Mouse (Mus musculus) adrenal gland, adult 8-10 months (tissue): ENCODE results near the gene 2810004N23Rik. TPM values are rescaled to one million over a fixed set of nuclear protein-coding genes. Genes with fewer than 3 reads are reported as not detected.
"Not testable (repeated sequence)": the region's sequence is repeated elsewhere in the genome, so short reads cannot be mapped to it uniquely, and the experiment has no call there.

Experiments used
- DNase-seq: peaks from one replicate; pipeline ENCODE4 v3.0.0; 2022
- total RNA-seq, 4 experiments: library from RNA; stranded (reverse); gene quantifications; 2 replicates each; pipeline ENCODE4 v1.2.4; 2022

2810004N23Rik gene
- total RNA-seq, 4 experiments from 2014 or later = 27.5 to 31.3 (median 29.2) TPM

DNA sequence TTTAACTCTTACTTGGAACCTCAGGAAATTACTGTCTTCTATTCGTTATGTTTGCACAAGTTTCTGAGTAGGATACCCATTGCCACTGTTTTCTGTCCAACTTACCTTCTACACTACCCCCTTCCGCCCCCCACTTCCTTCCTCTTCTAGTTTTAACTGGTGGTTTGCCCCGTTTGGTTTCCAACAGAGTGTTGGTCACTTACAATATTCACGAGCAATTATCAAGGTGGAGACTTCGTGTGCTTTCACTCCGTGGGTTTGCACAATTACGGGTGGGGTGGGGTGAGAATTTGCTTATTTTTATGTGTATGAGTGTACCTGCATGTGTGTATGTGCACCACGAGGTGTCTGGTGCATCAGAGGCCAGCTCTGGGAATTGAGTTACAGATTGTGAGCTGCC is 809 bp upstream of the 2810004N23Rik start:
- DNase-seq = no peak

DNA sequence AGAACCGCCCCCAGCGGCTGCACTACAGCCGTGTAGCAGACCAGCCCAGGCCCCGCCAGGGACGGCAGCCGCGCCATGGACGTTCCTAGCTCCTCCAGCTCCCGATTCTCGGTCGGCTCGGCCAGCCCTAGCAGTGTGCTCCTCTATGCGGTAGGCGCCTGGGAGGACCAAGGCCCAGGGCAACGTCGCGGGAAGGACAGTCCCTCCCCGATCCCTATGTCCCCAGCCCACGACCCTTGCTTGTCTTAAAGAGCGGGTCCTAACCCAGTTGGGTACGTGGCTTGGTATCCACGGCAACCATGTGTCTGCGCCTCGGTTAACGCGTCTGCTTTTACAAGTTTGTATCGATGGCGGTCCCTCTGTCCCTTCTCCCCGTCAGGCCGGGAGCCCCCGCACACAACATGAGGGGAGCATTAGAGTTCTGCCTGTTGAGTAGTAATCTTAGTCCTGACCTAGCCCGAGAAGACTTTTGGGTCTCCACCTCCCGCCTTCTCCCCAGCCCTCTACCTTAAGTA is 300 bp upstream of the 2810004N23Rik start:
- no peak for DNase-seq

DNA sequence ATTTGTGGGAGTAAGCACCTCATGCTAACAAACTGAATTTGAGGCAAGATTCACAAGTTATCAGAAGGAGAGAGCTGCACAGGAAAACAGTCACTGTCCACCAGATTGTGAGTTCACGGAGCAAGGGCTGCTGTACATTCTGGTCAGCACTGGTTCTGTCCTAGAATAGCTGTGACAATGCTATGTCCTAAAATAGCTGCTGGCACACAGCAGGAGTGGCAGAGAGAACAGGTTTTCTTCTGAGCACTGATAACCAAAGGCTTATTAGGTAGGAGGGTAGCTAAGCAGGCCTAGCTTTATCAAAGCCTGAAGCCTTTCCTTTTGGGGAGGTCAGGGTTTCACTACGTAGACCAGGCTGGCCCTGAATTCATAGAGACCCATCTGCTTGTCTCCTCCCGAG is 2.7 kb downstream of the 2810004N23Rik start:
- no peak for DNase-seq

DNA sequence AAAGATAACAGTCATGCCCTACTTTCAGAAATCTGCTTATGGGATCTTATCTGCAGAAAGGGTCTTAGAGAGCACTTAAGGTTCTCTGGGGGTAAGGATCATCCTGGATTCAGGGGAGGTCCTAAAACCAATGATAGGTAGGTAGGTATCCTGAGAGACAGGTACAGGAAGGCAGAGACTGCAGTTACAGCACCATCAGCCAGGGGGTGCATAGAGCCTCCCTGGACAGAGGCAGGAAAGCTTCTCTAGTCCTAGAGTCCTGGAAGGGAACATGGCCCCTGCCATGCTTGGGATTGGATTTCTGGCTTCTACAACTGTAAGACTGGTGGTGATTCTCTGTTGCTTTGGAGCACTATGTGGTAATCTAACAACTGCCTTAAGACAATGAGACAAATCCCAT is 3.5 kb downstream of the 2810004N23Rik start:
- DNase-seq = no peak

DNA sequence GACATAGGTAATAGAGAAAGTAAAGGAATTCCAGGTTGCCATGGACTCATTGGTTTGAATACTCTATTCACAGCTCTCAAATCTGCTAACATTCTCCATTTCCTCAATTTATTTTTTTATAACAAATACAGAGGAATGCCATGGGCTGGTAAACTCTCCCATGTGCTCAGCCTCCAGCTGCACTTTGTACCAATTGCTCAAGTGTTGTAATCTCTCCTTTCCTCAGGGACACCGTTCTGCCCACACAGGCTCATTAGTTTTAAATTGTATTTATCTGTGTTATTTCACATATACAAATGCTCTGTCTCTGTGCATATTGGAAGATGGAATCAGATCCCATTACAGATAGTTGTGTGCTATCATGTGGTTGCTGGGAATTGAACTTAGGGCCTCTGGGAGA is 9.4 kb downstream of the 2810004N23Rik start:
- DNase-seq = no peak

DNA sequence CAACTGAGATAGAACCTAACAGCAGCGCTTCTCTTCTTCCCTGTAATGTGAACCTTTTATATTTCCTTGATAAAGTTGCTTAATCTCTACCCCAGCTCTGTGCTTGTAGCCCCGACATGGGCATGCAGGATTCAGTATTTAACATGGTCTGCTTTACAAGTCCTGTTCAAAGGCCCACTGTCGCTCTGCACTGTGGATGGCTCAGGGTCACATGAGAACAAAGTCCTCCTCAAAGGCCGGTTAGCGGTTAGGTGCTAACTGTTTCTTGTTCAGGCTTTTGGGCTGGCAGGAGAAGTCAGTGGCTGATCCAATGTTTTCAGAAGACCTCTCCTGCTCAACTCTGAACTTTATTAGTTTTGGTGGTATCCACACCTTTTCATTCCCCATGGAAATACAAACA is 17.3 kb downstream of the 2810004N23Rik start:
- no peak for DNase-seq

DNA sequence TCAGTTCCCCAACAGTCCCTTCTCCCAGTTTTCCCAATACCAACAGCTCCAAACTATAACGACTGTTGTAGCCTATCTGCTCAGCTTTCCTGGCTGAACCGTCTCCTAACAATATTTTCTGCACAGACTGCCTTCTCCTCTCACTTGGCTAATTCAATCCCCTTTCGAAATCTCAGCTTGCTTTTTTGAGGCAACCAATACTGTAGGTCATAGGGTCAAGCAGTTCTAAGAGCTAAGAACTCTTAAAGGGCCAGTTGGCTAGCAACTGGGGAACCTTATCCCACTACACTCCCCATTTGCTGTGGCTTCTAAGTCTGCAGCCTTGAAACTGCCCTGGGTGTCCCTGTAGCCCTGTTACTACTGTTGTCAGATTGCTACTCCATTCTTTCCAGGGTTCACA is 17.8 kb downstream of the 2810004N23Rik start:
- no peak for DNase-seq

DNA sequence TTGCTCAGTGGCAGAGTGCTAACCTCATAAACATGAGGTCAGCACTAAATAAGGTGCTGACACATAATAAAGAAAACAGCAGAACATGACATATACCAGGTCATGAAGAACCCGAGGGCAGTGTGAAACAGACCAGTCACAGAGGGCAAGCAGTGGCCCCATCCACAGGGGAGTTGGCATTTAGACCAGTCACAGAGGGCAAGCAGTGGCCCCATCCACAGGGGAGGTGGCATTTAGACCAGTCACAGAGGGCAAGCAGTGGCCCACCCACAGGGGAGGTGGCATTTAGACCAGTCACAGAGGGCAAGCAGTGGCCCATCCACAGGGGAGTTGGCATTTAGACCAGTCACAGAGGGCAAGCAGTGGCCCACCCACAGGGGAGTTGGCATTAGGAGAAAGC is 20.0 kb downstream of the 2810004N23Rik start:
- not testable (repeated sequence) for DNase-seq

DNA sequence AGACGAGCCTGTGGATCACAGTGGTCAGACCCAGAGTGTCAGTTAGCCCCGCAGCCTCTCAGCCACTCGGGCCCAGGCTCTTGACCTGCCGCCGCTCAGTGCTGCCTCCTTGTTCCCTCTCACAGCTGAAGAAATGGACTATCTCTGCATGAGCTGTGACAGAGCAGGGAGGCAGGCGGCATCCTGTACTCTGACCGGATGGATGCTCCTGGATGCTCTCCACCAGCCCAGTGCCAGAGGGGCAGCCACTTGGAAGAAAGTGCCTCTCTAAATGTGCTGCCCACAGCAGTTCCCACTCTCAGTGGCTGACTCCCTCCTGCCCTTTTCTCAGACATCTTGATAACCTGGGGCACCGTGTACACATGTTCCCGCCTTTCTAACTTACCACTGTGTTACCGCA is 21.1 kb downstream of the 2810004N23Rik start:
- DNase-seq = no peak

DNA sequence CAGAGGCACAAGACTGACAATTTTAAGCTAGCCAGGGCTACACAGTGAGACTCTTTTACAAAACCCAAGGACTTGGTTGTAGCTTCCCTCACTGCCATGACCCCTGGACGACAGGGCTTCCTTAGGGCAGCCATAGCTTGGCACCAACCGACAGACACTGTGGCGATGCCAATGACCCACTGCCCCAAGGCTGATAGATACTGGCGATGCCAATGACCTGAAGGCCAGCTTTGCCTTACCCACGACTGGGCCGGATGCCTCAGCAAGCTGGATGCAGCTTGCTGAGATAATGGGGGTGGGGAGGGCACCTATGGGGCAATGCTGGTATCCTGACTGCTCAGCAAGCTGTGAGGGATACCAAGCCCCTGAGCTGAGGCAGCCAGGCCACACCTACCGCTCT is 22.0 kb downstream of the 2810004N23Rik start:
- no peak for DNase-seq

DNA sequence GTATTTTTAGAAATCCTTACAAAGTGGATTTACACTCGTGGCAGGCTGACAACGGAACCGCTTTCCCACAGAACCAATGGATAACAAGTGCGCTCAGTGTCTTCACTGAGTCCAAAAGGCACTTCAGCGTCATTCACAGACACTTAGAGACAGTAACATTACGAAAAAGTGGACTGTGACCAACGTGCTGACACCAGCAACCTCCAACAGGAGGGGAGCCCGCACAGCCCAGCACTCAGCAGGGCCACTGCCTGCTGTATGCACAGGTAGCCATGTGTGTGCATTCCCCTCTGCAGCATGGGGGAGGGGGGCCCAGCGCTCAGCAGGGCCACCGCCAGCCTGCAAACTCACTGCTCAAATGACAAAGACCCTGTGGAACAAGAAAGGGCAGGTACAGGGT is 23.5 kb downstream of the 2810004N23Rik start:
- no peak for DNase-seq

DNA sequence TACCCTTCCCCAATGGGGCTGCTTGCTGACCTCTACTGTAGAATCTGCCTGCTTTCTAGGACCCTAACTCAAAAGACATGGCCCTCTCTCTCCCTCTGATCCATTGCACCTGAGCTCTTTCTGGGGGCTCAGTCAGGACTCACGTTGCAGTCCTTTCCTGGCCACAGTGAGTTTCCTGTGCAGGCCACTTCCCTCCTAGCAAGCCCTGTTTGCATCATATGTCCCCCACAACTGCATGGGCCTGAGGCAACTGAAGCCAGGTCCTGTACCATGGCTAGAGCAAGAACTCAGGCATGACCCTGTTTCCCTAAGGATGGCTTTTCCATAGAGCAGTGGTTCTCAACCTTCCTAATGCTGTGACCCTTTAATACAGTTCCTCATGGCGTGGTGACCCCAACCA is 25.0 kb downstream of the 2810004N23Rik start:
- no peak for DNase-seq

DNA sequence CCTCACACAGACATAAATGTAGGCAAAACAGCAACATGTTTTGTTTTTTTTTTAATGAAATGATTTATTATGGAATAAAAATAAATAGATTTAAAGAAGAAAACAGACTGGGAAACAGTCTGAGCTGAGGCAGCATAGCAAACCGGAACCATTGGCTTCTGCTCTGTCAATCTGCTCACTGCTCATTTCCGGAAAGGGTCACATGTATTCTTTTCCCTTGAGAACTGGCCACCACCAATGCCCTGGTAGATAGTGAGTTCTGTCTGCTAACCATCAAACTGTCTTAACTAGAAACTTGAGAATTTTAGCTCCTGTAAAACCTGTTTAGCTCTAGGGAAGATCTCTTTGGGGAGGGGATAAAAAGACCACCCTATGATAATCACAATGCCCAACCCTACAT is 26.0 kb downstream of the 2810004N23Rik start:
- no peak for DNase-seq

DNA sequence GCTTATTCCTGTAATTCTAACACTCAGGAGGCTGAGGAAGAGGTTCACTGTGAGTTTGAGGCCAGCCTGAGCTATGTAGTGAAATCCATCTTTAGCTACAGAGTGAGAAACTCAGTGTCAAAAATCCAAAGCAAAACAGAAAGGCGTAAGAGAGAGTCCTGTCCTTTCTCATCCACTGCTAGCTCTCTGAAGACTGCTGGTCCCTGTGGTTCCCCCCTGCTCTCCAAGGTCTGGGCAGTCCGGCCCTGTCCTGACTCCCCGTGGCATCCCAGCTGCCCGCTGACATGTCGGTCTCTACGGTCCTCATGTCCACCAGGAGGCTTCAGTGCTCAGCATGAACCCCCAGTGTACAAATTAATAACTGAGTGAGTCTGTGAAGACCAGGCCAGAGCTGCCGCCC is 26.6 kb downstream of the 2810004N23Rik start:
- DNase-seq = no peak

DNA sequence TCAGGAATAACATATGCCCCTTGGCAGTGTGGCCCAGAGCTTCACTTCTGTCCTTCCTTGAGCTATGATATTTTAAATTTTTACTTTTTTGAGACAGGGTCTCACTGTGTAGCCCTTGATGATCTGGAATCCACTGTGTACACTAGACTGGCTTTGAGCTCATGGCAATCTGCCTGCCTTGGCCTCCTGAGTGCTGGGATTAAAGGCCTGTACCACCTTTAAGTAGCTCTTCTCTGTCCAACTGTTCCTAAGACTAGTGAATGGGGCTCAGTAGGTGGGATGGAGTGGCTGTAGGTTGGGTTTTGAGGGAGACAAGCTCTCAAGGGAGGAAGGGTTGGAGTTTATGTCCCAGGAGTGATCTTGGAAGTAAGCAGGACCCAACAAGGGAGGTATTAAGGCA is 27.1 kb downstream of the 2810004N23Rik start:
- no peak for DNase-seq

DNA sequence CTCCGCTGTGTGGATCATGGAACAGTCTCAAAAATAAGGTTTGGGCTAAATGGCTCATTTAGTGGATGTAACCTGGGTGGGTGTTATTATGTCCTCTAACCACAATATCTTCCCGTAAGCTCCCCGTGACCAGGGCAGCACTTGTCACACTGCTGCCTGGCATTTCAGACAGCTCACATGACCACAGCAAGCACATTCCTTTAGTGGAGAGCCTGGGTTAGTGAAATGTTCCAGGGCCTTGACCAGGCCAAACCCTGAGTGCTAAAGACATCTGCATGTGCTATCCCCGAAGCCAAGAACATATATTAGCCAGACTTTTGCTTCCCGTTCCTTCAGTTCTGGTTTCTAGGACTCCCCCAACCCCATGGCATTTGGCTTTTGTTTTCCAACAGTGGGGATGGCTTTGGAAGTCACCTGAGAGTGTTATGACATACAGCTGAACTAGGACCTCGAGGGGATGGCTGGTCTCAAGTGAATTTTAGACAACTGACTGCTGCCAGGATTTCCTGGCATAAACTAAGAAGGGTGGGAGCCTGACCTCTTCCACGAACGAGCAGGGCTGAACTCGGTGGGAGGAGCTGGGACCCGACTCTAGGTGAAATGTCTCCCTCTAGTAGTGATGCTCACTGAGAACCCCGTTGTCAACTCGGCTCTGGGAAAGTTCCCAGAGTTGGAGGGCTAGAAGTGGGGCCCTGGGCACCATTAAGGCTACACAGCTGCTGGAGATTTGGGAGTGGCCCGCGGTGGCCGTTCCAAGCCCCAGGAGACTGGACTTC is 29.3 kb downstream of the 2810004N23Rik start:
- no peak for DNase-seq

DNA sequence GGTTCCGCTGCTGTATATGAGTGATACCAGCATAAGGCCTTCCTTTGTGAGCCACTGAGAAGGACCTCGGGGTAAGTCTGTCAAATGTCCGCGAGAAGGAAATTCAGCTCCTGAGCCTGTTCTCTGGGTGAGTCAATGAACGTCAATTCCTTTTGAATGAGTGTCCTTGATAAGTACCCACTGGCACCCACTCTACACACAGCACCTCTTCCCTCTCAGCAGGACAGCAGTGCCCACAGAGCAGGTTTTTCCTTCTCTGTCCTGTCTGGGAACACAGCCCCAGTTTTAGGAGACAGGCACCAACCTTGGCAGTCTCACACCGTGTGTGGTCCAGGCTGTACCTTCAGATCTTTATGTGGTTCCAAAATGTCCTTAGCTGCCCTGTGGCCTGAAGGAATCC is 31.0 kb downstream of the 2810004N23Rik start:
- no peak for DNase-seq

DNA sequence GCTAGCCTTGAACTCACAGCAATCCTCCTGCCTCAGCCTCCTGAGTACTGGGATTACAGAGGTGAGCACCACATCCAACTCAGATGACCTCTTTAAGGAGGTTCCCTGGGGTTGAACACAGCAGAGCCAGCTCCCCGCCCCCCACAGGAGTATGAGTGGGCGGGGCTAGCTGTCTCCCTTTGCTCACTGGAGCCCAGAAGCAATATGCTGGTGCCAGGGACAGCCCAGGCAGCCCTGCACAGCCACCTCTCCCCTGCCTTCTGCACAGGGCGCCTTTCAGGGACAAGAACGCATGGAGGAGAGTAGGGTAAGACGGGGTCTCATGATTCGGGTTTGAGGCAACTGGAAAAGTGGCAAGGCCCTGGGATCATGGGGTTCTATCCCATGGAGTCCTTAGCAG is 31.4 kb downstream of the 2810004N23Rik start:
- no peak for DNase-seq

DNA sequence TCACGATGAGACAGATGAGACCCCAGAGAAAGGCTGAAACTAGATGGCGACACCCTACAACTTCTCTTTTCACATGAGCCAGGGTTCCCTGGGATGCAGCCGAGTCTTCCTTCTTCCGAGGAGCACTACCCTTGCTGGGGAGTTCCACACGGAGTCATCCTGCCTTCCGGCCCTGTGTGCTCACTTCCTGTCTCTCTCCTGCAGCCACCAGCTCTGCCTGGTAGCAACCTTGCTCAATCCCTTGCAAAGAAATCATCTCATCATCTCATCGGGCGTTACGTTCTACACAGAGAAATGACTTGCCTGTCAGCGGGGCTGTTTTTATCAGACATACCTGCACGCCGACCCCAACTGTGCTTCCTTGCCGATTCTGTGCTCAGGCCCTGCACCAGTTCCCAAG is 32.9 kb downstream of the 2810004N23Rik start:
- no peak for DNase-seq

DNA sequence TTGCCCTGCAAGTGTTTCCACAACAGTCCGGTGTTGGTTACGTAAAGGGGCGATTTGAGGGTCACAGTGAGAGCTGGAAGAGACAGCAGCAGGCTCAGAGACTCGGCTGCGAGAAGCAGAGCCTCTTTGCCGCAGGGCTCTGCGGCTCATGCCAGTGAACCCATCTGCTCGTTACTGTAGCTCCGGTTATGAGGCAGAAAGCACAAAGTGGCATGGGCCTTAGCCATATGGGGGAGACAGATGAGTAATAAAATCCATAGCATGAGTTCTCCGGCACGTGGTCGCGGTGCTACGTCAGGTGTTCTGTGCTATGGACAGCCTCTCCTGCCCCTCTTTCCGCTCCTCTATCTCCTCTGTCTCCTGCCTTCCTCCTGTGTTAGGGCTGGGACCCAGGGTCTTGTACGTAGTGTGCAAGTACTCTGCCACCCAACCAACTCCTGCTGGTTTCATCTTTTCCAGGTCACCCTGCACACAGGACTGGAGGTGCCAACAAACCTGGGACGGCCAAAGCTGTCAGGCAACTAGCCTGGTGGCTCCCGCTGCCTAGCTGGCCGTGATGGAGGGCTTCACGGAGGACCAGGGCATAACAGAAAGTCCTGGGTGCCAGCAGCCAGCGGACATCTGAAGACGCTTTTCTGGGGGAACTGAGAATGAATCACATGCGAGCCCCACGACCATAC is 34.2 kb downstream of the 2810004N23Rik start:
- no peak for DNase-seq

DNA sequence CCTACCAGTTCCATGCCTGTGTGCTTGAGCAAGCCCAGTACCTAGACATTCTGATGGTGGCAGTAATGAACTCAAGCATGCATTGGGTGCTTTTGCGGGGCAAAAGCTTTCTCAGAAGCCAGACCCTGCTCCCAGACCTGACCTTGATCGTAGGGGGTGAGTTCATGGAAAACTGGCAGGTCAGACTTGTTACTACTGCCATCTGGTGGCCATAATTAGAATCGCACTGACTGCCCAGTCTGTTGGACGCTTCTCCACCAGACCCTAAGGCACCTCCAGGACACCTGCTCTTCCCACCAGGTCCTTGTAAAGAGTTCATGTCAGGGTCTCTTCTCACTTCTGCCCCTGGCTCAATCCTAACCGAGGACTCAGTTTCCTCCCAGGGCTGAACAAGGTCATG is 35.5 kb downstream of the 2810004N23Rik start:
- no peak for DNase-seq

DNA sequence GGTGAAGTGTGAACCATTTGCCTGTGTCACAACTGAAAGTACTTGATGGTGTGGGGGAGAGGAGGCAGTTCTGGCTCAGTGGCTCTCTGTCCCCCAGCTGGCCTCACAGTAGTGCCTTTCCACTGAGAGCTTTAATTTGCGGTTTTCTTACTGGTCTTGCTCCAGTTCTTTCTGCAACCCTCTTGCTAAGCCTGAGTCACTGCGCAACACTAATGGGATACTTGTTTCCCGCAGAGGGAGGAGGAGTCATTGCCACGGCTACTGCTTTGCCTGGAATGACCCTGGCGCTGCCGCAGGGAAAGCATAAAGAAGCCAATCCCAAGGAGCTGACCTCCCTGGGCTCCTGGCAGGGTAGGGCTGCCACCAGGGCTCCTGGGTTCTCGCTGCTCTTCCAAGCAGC is 36.3 kb downstream of the 2810004N23Rik start:
- peak; percentile 67 for DNase-seq

DNA sequence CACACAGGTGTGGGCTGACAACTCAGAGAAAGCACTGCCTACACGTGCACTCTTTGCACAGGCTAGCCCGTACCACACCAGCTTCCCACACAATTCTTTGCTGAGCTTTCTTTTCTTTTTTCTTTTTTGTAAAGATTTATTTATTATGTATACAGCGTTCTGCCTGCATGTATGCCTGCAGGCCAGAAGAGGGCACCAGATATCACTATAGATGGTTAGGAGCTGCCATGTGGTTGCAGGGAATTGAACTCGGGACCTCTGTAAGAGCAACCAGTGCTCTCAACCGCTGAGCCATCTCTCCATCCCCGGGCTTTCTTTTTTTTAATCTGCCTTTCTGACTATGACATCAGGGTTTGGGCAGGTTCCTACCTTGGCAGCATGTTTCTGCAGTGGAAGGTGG is 39.4 kb downstream of the 2810004N23Rik start:
- no peak for DNase-seq

DNA sequence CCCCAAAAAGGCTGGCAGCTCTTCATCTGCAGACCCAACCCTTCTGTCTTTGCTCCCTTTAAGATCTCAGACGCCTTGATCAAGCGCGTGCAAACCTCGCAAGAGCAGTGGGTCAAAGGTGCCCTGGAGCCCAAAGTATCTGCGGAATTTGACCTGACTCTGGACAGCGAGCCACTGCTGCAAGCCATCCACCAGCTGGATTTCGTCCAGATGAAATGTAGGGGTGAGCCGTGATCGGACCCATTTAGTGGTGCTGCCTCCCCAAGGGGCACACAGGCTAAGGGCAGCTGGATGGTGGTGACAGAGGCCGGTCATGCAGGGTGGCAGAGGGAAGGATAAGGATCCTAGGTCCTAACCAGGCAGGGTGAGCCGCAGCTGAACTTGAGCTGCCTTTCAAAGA is 42.8 kb downstream of the 2810004N23Rik start:
- no peak for DNase-seq
